Mouse (Mus musculus): Measurements from ENCODE around the gene Acpp. TPM values are rescaled to one million over a fixed set of nuclear protein-coding genes. Genes with fewer than 3 reads are reported as not detected.
A peak's percentile ranks its signal among the peaks of the same experiment; 100 is the strongest.
"Not testable (repeated sequence)": the region's sequence is repeated elsewhere in the genome, so short reads cannot be mapped to it uniquely, and the experiment has no call there.

The Acpp gene
- polyA plus RNA-seq (2014; fragmentation: Nextera tagmentation; extraction: Ambion mirVana), result 1.7 and 1.9 TPM in 2 replicates

- 22% methylated on average over 18 of the region's 18 CpGs for WGBS
- H3K4me3 ChIP-seq (ENCODE audit: low read depth, low read length), result no peak within 1 kb of the TSS
- no peaks in the 10 kb centered on the region for H3K36me3 ChIP-seq (ENCODE audit: control insufficient read depth, insufficient read depth, low read length)
- ATAC-seq (ENCODE audit: insufficient number of reproducible peaks, low FRiP score, low TSS enrichment, low read depth), result no peak
- H3K4me1 ChIP-seq (ENCODE audit: control insufficient read depth, insufficient read depth, low read length), result no peaks in the 10 kb centered on the region
- H3K4me2 ChIP-seq (ENCODE audit: low read depth, severe bottlenecking), result peak within 1 kb of the TSS; percentile 31; the same call in 1 of the 2 replicates
- no peak within 1 kb of the TSS for H3K9ac ChIP-seq (ENCODE audit: low read length)
- H3K27ac ChIP-seq (replicated peaks; ENCODE audit: low read depth, low read length), result no peak within 1 kb of the TSS
- no peaks in the 10 kb centered on the region for H3K27me3 ChIP-seq (ENCODE audit: control insufficient read depth, insufficient read depth, low read length)
- H3K9me3 ChIP-seq (ENCODE audit: control insufficient read depth, low read length), result no peaks in the 10 kb centered on the region
- peak; percentile 50 for DNase-seq (ENCODE audit: low spot score)
Observed at GRCm38 (mm10) chr9:104337183-104337931, at the start of gene Acpp. TSS of gene Acpp (minus strand) at chr9:104337748.

DNA sequence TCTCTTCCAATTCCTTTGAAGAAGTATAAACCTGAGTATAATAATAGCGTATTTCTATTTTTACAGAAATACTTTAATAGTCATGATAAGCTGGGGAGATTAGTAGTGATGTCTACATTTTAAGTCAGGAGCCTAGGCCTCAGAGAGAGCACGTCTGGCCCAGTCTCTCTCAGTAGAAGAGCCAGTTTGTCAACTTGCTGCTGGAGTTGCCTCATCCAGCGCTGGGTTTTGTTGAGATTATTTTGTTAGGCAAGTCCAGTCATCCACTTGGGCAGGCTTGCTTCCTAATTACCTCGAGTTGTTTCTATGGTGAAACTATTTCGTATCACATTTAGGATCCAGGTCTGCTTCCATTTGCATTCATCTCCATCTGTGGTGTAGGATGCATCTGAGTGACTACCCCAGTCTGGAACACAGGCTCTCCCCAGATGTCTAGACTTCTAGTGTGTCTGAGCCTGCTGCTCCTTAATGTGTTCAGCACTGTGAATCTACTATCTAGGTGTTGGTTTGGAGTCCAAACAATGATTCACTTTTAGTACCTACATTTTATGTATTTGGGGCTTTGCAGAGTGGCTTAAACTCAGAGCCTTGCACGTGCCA, 45.1 kb upstream of the Acpp start:
- Histone ChIP-seq H3K9me3 (ENCODE audit: control insufficient read depth, low read length) (no peaks in the 10 kb centered on the region), H3K36me3 (ENCODE audit: control insufficient read depth, insufficient read depth, low read length) (no peaks in the 10 kb centered on the region), H3K27me3 (ENCODE audit: control insufficient read depth, insufficient read depth, low read length) (no peaks in the 10 kb centered on the region), H3K9ac (ENCODE audit: low read length) (no peak overlapping the region), H3K4me3 (ENCODE audit: low read depth, low read length) (no peak overlapping the region), H3K27ac (replicated peaks; ENCODE audit: low read depth, low read length) (no peak overlapping the region), H3K4me1 (ENCODE audit: control insufficient read depth, insufficient read depth, low read length) (no peaks in the 10 kb centered on the region), H3K4me2 (ENCODE audit: low read depth, severe bottlenecking) (no peak overlapping the region)
- ATAC-seq (ENCODE audit: insufficient number of reproducible peaks, low FRiP score, low TSS enrichment, low read depth) (no peak), DNase-seq (ENCODE audit: low spot score) (no peak)
- 84% methylated on average over 6 of the region's 6 CpGs for WGBS

DNA sequence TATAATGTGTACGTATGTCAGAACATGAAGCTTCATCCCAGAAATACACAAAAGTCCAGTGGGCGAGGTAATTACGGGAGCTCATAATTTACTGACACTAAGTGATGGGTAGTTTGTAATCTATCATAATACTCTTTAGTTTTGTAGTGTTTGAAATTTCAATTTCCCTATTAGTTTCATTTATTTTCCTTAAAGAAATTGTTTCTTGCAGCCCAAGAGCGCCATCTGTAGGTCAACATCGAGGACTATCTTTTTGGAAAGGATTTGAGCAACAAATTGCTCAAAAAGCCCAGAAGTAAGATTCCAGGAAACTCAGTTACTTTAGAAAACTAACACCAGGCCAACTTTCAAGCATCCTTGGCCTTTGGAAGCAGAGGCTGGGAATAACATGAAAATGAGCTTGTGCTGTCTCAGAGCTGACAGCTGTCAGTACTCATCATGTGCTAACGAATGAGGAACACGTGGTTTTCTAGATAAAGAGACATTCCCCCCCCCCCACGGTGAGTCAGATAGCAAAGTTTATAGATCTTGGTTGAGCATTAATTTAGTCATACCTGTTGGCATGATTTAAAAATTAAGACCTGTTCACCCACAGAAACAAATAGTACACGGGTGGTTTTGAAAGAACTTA, 42.1 kb upstream of the Acpp start:
- H3K4me3 ChIP-seq (ENCODE audit: low read depth, low read length), result no peak overlapping the region
- peak; percentile 30 for DNase-seq (ENCODE audit: low spot score)
- 65% methylated on average over 9 of the region's 9 CpGs for WGBS
- no peaks in the 10 kb centered on the region for H3K27me3 ChIP-seq (ENCODE audit: control insufficient read depth, insufficient read depth, low read length)
- no peaks in the 10 kb centered on the region for H3K9me3 ChIP-seq (ENCODE audit: control insufficient read depth, low read length)
- H3K36me3 ChIP-seq (ENCODE audit: control insufficient read depth, insufficient read depth, low read length), result no peaks in the 10 kb centered on the region
- no peak overlapping the region for H3K4me2 ChIP-seq (ENCODE audit: low read depth, severe bottlenecking)
- no peak overlapping the region for H3K9ac ChIP-seq (ENCODE audit: low read length)
- ATAC-seq (ENCODE audit: insufficient number of reproducible peaks, low FRiP score, low TSS enrichment, low read depth), result no peak
- no peaks in the 10 kb centered on the region for H3K4me1 ChIP-seq (ENCODE audit: control insufficient read depth, insufficient read depth, low read length)
- no peak overlapping the region for H3K27ac ChIP-seq (replicated peaks; ENCODE audit: low read depth, low read length)

DNA sequence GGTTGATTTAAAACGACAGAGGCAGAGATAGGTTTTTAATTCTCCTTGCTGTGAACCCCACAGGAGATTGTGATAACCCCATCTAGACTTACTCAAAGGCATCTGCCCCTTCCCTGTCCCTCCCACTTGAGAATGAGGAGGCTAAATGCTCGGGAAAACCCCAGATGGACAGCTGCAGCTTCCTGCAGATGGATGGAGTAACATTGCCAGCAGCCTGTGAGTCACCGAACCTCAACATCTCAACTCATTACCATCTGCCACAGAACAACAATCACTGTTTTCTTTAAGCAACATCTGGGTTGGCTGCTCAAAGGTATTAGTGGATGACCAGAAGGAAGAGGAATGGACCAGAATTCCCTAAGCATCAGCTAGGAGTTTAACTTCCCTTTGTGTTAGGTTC, 38.0 kb upstream of the Acpp start:
- Histone ChIP-seq H3K4me1 (ENCODE audit: control insufficient read depth, insufficient read depth, low read length) (no peaks in the 10 kb centered on the region), H3K4me3 (ENCODE audit: low read depth, low read length) (no peak overlapping the region), H3K36me3 (ENCODE audit: control insufficient read depth, insufficient read depth, low read length) (no peaks in the 10 kb centered on the region), H3K4me2 (ENCODE audit: low read depth, severe bottlenecking) (no peak overlapping the region), H3K9ac (ENCODE audit: low read length) (no peak overlapping the region), H3K9me3 (ENCODE audit: control insufficient read depth, low read length) (no peaks in the 10 kb centered on the region), H3K27me3 (ENCODE audit: control insufficient read depth, insufficient read depth, low read length) (no peaks in the 10 kb centered on the region), H3K27ac (replicated peaks; ENCODE audit: low read depth, low read length) (no peak overlapping the region)
- no peak for DNase-seq (ENCODE audit: low spot score)
- ATAC-seq (ENCODE audit: insufficient number of reproducible peaks, low FRiP score, low TSS enrichment, low read depth), result no peak
- 49% methylated on average over 3 of the region's 3 CpGs for WGBS

GRCm38 (mm10) chr9:104373253-104373652, 35.7 kb upstream of the Acpp start:
- WGBS, result 29% methylated on average over 6 of the region's 6 CpGs
- H3K9me3 ChIP-seq (ENCODE audit: control insufficient read depth, low read length), result no peaks in the 10 kb centered on the region
- H3K4me1 ChIP-seq (ENCODE audit: control insufficient read depth, insufficient read depth, low read length), result no peaks in the 10 kb centered on the region
- H3K4me3 ChIP-seq (ENCODE audit: low read depth, low read length), result no peak overlapping the region
- DNase-seq (ENCODE audit: low spot score), result peak; percentile 51
- H3K9ac ChIP-seq (ENCODE audit: low read length), result no peak overlapping the region
- H3K27me3 ChIP-seq (ENCODE audit: control insufficient read depth, insufficient read depth, low read length), result no peaks in the 10 kb centered on the region
- no peak overlapping the region for H3K27ac ChIP-seq (replicated peaks; ENCODE audit: low read depth, low read length)
- no peak overlapping the region for H3K4me2 ChIP-seq (ENCODE audit: low read depth, severe bottlenecking)
- ATAC-seq (ENCODE audit: insufficient number of reproducible peaks, low FRiP score, low TSS enrichment, low read depth), result no peak
- no peaks in the 10 kb centered on the region for H3K36me3 ChIP-seq (ENCODE audit: control insufficient read depth, insufficient read depth, low read length)

DNA sequence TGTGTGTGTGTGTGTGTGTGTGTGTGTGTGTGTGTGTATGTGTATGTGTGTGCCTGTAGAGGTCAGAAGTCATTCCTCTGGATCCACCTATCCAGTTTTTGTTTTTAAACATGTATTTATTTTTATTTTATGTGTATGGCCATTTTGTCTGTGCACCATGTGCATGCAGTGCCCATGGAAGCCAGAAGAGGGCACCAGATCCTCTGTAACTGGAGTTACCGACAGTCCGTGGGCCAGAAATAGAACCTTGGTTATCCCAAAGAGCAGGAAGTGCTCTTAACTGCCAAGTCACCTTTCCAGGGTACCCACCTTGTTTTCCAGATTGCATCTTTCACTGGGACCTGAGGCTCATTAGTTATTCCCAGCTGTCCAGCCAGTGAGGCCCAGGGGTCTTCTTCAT, 29.4 kb upstream of the Acpp start:
- H3K4me2 ChIP-seq (ENCODE audit: low read depth, severe bottlenecking), result no peak overlapping the region
- H3K4me1 ChIP-seq (ENCODE audit: control insufficient read depth, insufficient read depth, low read length), result no peaks in the 10 kb centered on the region
- H3K36me3 ChIP-seq (ENCODE audit: control insufficient read depth, insufficient read depth, low read length), result no peaks in the 10 kb centered on the region
- H3K27ac ChIP-seq (replicated peaks; ENCODE audit: low read depth, low read length), result no peak overlapping the region
- no peaks in the 10 kb centered on the region for H3K9me3 ChIP-seq (ENCODE audit: control insufficient read depth, low read length)
- H3K4me3 ChIP-seq (ENCODE audit: low read depth, low read length), result no peak overlapping the region
- ATAC-seq (ENCODE audit: insufficient number of reproducible peaks, low FRiP score, low TSS enrichment, low read depth) (no peak), DNase-seq (ENCODE audit: low spot score) (no peak)
- H3K27me3 ChIP-seq (ENCODE audit: control insufficient read depth, insufficient read depth, low read length), result no peaks in the 10 kb centered on the region
- WGBS, result 80% methylated on average over 2 of the region's 2 CpGs
- no peak overlapping the region for H3K9ac ChIP-seq (ENCODE audit: low read length)

- WGBS, result 69% methylated on average over 1 of the region's 1 CpGs
- not testable (repeated sequence) for H3K27ac ChIP-seq (replicated peaks; ENCODE audit: low read depth, low read length); H3K9me3 ChIP-seq (ENCODE audit: control insufficient read depth, low read length); H3K4me1 ChIP-seq (ENCODE audit: control insufficient read depth, insufficient read depth, low read length); H3K4me2 ChIP-seq (ENCODE audit: low read depth, severe bottlenecking); H3K9ac ChIP-seq (ENCODE audit: low read length); ATAC-seq (ENCODE audit: insufficient number of reproducible peaks, low FRiP score, low TSS enrichment, low read depth); H3K27me3 ChIP-seq (ENCODE audit: control insufficient read depth, insufficient read depth, low read length); DNase-seq (ENCODE audit: low spot score); H3K36me3 ChIP-seq (ENCODE audit: control insufficient read depth, insufficient read depth, low read length); H3K4me3 ChIP-seq (ENCODE audit: low read depth, low read length)
Observed at GRCm38 (mm10) chr9:104361951-104362350, 24.4 kb upstream of the Acpp start.

- no peak for ATAC-seq (ENCODE audit: insufficient number of reproducible peaks, low FRiP score, low TSS enrichment, low read depth)
- Histone ChIP-seq H3K4me1 (ENCODE audit: control insufficient read depth, insufficient read depth, low read length) (no peaks in the 10 kb centered on the region), H3K27me3 (ENCODE audit: control insufficient read depth, insufficient read depth, low read length) (no peaks in the 10 kb centered on the region), H3K9ac (ENCODE audit: low read length) (no peak overlapping the region), H3K27ac (replicated peaks; ENCODE audit: low read depth, low read length) (no peak overlapping the region), H3K4me2 (ENCODE audit: low read depth, severe bottlenecking) (no peak overlapping the region), H3K4me3 (ENCODE audit: low read depth, low read length) (no peak overlapping the region), H3K9me3 (ENCODE audit: control insufficient read depth, low read length) (no peaks in the 10 kb centered on the region), H3K36me3 (ENCODE audit: control insufficient read depth, insufficient read depth, low read length) (no peaks in the 10 kb centered on the region)
- 70% methylated on average over 17 of the region's 17 CpGs for WGBS
- DNase-seq (ENCODE audit: low spot score), result no peak
Observed at GRCm38 (mm10) chr9:104361073-104361891, 23.7 kb upstream of the Acpp start.

Measured in limb, embryonic 11.5 days (tissue).